Mouse (Mus musculus) ES-Bruce4 (cell line): ENCODE data around the gene Ankfy1.

Source experiments
- CTCF ChIP-seq: IDR thresholded peaks from one replicate; pipeline ENCODE4 v1.8.1; 2011; ENCODE audit warnings: low read depth, low read length
- EP300 ChIP-seq: IDR thresholded peaks from 2 replicates; pipeline ENCODE4 v1.6.1; 2011; ENCODE audit warnings: low read depth, low read length; ENCODE audit not compliant: insufficient read depth
- POLR2A ChIP-seq: IDR thresholded peaks from one replicate; pipeline ENCODE4 v1.8.1; 2011; ENCODE audit warnings: low read length; ENCODE audit not compliant: insufficient read depth

GRCm38 (mm10) chr11:72723165-72723564 is 33.4 kb downstream of the Ankfy1 start:
- TF ChIP-seq CTCF (no peak), EP300 (no peak), POLR2A (no peak)
